Mouse (Mus musculus) NIH3T3 (cell line): ENCODE results near the gene Cd47.

Experiments used
- DNase-seq: peaks from one replicate; pipeline ENCODE4 v3.0.0-alpha.2; 2012; ENCODE audit warnings: low read depth

Gene Cd47

GRCm38 (mm10) chr16:49873918-49874317 lies 73.6 kb downstream of the Cd47 start:
- no peak for DNase-seq

DNA sequence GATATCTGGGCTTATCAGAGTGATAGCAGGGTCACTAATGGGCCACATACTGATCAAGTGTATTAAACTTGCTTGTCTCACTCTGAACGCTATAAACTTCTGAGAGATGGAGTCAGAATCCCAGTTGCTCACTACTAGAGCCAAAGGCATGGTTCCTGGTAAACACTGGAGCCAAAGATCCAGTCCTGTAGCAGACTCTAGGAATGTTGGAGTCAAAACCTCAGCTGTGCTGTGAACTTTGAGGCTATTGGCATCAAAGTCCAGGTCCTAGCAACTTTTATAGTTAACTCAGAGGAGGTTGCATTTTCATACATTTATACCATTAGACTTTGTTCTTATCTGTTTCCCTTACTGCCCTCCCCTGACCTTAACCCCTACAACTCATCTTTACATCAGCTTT lies 74.2 kb downstream of the Cd47 start:
- no peak for DNase-seq

DNA sequence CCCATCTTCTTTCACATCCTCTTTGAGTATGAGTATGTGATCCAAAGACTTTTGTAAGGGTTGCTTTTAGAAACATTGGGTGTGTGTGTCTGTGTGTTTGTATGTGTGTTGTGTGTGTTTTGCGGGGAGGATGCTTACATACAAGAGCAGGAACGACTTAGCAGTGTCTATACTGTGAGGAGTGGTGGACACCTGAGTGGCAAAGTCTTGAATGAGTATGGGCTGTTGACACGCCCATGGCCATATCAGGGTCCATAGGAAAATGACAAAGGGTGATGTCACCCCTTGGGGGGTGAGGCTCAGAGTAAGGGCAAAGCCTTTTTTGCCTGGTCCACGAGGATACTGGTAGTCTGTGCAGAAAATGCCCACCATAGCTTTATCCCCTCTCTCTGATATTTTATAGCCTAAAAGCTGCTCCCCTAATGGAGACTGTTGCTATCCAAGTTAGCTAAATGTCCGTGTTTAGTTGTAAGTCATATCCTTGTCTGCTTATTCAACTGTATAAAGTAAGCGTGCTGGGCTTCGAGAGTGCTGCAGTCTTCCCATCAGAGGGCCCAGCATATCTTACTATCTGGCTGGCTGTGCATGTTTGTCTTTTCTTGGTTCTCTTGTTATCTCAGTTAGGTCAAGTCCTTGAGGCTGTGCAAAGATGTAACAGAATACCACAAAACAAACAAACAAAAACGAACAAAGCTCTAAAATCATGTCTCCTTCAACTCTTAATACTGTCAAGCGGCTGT lies 76.1 kb downstream of the Cd47 start:
- DNase-seq, result no peak

DNA sequence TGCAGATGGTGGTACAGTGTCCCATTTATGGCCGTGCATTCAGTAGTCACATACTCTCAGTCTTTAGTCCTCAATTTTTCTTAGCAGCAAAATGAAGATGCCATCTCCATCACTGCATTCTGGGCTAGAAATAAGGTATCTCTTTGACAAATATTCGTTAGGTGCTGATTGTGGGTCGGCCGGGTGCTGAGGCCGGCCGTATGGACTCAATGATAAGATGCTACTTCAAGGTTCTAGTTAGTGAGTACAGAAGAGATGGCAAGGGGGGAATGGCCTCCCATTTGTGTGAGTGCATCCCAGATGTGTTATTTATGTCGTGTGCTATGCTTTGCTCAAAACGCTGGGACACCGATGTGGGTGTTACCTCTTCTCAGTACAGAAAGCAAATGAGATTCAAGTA lies 76.9 kb downstream of the Cd47 start:
- no peak for DNase-seq

DNA sequence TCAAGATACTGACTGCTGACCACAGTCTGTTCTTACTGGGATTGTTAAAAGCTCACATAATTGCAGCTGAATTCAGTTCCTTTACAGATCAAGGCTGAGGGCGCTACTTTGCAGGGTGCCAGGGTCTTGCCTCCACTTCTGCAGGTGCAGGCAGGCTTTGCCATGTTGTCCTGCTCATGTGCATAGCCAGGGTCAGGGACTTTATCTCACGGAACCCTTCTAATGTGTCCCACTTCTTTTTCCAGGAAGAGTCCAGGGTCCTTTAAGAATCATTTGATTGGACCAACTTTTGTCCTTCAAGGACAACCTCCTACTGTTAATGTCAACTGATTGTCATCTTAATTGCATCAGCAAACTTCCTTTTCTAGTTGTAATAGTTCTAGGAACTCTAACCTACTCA lies 77.7 kb downstream of the Cd47 start:
- DNase-seq, result no peak

DNA sequence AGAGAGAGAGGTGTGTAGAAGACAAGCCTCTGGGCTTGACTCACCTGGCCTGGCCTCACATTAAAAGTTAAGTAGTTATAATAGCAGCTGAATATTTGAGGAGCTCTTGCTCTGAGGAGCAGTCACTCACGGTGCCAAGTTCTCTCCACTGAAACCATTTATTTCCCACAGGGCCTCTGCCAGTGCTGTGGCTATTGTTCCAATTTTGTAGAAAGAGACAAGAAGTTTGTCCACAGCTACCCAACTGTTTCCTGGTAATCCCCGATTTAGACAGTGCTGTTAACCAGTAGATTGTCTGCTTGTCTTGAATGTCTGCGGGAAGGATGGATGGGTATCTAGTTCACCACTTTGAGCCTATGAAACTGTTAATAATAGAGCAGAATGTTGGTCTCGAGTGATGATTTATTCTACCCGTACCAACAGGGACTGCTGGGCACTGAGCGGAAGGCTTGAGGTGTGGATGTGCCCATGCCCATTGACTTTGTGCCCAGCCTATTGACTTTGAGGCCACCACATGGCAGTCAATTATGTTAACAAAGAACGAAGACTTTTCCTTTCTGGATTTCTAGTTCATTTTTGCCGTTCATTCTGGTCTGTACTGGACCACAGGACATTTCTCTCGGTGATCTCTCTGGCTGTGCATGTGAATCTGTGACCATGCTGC lies 86.2 kb downstream of the Cd47 start:
- DNase-seq, result no peak

GRCm38 (mm10) chr16:49887290-49887689 lies 87.0 kb downstream of the Cd47 start:
- no peak for DNase-seq

- no peak for DNase-seq
These were observed 87.7 kb downstream of the Cd47 start for GRCm38 (mm10) chr16:49887811-49888564.

GRCm38 (mm10) chr16:49889031-49889655 lies 88.8 kb downstream of the Cd47 start:
- peak; percentile 4 for DNase-seq

DNA sequence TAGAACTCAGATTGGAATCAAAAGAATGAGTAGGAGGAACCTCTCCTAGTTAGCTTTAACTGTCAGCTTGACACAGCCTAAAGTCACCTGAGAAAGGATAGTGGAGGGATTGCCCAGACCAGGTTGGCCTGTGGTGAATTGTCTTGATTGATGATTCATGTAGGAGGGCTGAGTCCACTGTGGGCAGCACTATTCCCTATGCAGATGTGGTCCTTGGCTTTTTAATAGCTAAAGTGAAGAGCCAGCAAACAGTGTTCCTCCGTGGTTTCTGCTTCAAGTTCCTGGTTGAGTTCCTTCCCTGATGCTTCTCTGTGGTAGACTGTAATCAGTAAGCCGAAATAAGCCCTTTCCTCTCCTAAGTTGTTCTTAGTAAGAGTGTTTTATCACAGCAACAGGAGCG lies 91.9 kb downstream of the Cd47 start:
- DNase-seq, result no peak

- peak; percentile 8 for DNase-seq
These were observed 92.6 kb downstream of the Cd47 start for GRCm38 (mm10) chr16:49892945-49893344.

DNA sequence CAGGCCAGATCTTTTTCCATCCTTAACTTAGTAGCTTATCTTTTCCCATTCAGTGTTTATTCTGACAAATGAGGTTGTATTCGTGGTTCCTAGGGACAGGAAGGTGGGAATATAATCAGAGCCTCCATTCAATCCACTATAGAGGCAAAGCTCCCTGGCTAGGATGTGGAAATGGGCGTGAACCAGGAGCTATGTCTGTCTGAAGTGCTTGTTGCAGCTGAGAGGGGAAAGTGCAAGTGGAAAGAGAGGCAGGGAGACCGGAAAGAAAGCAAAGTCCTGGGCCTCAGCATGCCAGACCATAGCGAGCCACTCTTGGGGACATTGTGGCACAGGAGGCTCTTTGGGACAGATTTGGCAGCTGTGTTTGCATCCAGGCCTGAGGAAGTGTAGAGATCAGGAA lies 94.3 kb downstream of the Cd47 start:
- DNase-seq, result no peak

DNA sequence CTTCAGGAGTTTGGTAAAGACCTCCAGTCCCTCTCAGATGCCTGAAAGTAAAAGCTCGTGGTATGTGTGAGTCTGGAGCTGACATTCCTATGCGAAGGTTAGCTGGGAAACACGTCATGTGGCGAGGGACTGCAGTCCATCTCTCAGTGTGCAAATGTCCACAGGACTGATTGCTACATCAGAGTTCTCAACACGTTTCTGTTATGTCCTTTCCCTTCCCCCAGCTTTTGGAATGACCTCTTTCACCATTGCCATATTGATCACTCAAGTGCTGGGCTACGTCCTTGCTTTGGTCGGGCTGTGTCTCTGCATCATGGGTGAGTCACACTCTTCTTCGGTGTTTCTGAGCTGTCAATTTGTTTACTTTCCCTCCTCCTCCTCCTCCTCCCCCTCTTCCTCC lies 95.8 kb downstream of the Cd47 start:
- peak; percentile 3 for DNase-seq

GRCm38 (mm10) chr16:49901395-49901794 lies 101.1 kb downstream of the Cd47 start:
- DNase-seq, result no peak

DNA sequence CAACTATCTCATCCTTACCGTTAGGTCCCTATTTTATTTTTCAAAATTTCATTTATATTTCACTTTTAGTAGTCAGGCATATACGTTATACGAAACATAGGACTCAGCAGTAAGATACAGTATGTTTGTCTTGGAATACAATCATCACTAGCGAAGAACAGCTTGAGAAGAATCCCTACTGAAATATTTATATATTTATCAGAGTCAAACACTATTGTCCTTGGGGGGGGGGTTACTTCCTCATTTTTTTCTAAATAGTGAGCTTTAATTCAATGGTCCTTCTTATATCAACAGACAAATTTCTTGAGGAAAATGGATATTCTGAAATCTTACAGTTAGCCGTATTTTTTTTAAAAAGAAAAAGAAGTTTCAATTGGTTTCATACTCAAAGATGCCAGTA lies 101.8 kb downstream of the Cd47 start:
- DNase-seq, result no peak

DNA sequence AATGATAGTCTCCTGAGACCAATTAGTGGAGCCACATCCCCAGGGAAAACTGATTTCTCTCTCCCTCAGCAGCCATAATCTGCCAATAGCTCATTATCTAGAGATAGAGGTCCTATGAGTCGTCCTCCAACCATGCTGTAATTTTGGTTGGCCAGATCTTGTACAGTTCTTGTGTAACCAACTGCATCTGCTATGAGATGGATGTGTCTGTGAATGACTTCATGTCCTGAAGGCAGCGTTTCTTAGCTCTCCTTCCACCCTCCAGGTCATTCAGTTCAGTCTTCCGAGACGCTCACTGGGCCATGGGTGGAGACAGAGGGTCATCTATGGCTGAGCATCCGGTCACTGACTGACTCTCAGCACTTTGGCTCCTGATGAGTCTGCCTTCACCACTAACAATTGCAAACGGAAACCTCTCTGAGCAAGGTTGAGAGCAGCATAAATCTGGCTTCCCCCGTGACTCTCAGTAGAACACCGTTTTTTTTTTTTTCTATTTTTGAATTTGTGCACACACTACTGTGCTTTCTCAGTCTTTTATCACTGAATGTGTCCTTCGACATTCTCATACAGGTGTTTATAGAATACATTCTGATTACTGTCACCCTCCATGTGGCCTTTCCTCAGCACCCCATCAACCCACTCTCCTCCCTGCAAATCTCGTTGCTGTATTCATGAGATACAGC lies 104.1 kb downstream of the Cd47 start:
- DNase-seq, result peak; percentile 45

DNA sequence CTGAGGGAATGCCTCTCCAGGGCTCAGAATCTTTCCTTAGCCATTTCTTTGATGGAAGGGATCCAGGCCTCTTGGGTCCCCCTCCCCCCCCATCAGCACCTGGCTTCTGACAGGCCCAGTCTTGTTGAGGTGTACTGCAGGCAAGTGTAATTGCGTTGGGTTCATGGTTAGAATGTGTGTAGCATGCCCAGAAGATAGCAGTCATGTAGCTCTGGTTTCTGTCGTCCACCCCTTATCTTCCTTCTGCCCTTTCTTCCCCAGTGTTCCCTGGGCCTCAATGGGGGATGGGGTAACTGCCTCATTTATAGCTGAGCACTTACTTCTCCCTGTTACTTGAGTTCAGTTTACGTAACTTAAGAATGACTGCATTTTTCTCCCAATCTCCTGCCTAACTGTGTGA lies 104.7 kb downstream of the Cd47 start:
- no peak for DNase-seq

- DNase-seq, result no peak
These were observed 105.3 kb downstream of the Cd47 start for GRCm38 (mm10) chr16:49905601-49906001.

GRCm38 (mm10) chr16:49906066-49906465 lies 105.7 kb downstream of the Cd47 start:
- no peak for DNase-seq

DNA sequence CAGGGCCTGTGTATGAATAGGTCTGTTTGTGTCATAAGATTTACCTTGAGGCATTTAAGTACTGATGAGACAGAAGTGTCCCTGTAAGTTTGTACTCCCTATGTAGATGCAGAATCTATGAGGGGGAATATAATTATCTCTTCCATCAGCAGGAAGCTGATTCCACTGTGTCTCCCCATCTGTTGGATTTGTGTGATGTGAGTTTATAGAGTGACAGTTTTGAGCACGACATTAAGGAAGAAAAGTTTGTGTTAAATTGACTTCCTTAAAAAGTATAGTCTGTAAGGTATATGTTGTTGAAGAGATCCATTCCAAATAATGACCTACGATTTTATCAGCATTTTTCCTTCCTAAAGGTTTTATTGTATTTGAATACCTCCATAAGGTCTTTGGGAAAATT lies 106.6 kb downstream of the Cd47 start:
- no peak for DNase-seq

DNA sequence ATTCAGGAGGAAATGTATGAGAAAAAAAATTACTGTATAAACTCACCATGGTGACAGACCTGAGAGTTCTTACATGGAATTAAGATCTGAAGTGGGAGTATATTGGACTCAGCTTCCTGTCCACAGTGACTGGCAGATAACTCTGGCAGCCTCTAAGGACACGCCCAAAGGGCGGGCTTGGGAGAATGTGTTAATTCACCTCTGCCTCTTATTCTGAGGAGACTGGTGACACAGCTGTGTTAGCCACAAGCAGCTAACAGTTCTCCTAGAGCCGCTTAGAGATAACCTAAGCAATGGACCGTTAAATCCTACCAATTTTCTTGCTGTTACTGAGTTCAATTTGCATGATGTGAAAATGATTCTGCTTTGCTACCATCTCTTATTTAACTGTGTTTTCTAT lies 107.0 kb downstream of the Cd47 start:
- DNase-seq, result no peak

DNA sequence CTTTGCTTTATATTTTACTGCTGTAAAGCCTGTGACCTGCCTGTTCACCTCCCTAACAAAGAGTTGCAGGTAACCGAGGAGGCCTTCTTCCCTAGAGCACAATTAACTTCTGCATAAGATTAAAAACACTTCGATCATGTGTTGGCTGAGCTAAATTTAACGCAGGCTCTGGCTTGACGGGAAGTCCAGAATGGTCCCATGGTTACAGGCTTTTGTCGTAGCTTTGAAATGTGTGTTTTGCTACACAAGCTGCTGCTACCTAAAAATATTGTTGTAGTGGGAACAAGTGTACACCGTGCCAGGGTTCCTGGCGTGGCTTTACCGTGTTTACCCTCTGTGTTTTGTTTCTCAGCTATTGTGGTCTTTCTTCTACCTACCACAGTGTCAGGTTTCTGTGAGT lies 109.2 kb downstream of the Cd47 start:
- DNase-seq, result no peak
